Mouse (Mus musculus): ENCODE data around the gene Atp13a3.
"Not testable (repeated sequence)": the region's sequence is repeated elsewhere in the genome, so short reads cannot be mapped to it uniquely, and the experiment has no call there.

Atp13a3 gene

DNA sequence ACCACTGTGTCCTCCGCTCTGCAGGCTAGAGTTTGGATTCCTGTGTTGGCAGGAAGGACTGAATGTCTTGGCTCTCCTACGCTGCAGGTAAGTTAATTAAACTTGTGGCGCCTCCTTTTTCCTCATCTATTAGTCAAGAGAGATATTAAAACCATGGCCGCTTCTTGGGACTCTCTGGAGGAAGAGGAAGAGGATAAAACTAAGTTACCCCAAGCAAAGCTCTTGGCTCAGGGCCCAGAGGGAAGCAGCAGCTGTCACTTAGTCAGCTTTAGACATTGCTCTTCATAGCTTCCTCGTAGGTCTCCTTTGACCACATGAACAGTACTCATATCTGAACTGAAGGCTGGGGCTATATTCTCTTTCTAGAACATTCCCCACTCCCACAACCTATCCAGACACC, 10.5 kb upstream of the Atp13a3 start:
- no peak for DNase-seq (ENCODE audit: low spot score in 2 of 2)

DNA sequence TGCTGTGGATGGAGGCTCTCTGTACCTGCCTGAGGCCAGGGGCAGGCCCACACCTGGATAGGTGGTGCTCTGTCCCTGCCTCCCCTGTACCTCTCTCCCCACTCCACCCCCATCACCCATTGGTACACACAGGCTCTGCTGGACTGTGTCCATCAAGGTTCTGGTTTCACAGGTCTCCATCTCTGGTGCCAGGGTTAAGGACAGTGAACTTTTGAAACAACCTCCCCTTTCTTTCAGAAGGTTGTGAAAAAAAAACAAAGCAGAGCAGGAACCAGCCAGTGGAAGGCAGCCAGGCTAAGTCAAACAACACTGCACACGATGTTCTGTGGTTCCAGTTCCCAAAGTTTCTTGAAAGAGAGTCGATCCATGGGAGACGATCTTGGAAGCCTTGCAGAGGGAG, 6.9 kb upstream of the Atp13a3 start:
- no peak for DNase-seq (ENCODE audit: low spot score in 2 of 2)

DNA sequence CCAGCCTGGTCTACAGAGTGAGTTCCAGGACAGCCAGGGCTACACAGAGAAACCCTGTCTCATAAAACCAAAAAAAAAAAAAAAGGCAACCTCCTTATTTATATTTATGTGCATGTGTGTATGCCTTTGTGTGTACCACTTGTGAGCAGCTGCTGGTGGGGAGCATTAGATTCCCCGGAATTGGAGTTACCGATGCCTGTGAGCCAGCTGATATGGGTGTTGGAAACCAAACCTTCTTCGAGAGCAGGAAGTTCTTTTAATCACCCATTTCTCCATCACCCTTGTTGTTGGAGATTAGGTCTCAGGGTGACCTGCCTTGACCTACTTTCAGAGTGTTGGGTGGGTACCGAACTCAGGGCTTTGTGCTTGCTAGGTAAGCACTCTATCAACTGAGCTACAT, 5.1 kb upstream of the Atp13a3 start:
- DNase-seq (ENCODE audit: low spot score in 2 of 2), result no peak

DNA sequence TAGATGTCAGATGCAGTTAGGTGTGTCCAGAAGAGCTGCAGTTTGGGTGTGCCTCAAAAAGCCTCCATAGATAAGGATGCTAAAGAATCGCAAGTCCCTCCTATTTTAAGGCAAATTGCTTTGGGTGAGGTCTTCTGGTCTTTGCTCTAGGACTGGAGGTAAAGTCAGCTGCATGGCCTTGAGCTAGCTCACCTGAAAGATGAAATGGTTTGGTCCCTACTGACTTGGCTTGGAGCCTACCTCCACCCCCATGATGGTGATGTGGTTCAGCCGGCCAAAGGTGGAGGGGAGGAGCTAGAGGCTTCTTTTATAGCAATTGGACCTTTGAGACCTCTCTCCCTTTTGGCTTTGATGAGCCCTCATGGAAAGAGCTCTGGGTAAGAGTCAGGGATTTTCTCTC, 1.7 kb upstream of the Atp13a3 start:
- DNase-seq (ENCODE audit: low spot score in 2 of 2), result no peak

DNA sequence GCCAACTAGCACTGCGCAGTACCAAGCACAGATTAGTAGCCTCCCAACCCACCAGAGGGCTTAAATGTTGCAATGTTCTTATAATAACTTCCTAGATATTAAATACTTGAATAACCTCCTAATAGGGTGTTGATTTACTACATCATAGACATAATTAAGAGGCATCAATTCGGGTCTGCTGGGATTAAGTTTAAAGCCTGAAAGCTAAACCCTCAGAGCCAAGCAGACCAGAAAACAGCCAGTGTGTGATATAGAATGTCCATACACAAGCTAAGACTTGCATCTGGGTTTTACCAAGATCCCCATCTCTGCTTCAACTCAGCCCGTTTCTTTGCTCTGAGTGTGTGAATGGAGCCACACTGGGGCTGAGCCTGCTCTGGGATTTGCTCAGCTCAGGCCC, 2.2 kb downstream of the Atp13a3 start:
- DNase-seq (ENCODE audit: low spot score in 2 of 2), result no peak

DNA sequence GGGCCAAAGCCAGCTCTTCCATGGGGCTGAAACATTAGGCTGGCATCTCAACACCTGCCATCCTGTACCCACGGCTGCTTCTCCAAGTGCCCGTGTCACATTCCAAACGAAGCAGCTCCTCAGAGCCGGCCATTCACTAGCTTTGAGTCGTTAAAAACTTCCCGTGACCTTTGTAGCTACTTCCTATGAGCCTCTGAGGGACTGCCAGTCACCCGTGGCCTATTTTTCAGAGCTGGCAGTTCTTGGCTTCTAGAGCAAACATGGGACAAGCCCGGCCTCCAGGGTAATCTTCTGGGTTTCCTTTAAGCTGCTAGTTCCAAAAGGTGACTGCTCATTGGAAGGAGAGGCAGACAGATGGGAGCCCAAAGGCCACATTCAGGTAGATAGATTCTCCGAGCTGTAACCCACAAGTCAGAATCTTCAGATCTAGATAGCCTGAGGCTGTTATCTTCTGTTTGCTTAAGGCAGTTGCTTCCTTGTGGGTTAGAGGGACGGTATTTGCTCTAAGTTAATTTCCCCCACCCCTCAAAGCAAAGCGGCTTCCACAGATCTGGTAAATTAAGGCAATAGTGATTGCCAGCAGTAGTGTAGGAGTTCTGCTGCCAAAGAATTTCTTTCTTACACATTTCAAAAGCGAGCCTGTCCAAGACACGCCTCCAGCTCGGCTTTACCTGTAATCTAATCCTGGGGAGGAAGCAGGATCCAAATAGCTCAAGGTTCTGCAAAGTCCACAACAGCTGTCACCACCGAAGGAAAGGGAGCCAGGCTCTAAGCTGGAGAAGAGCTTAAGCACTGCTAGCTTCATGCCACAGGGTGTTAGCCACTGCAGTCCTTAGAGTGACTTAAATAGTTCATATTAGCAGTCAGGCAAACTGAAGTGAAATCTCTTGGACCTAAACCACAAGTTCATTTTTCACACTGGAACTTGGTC, 8.4 kb downstream of the Atp13a3 start:
- no peak for DNase-seq (ENCODE audit: low spot score in 2 of 2)

DNA sequence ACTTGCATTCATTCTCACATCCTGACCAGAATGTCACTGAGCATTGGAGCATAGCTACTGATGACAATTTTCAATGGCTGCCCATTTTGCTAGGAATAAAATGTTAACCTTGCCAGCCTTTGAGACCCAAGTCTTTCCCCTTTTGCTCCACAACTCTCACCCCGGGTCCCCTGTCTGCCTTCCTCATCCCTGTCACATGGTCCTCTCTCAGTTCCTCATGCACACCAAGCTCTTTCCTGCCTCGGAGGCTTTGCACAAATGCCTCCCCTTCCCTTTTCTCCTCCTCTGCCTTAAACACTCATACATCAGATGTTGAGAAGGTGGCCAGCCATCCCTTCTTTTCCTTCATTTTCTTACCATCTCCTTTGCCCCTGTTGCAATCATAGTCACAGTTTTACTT, 10.6 kb downstream of the Atp13a3 start:
- DNase-seq (ENCODE audit: low spot score in 2 of 2), result no peak

DNA sequence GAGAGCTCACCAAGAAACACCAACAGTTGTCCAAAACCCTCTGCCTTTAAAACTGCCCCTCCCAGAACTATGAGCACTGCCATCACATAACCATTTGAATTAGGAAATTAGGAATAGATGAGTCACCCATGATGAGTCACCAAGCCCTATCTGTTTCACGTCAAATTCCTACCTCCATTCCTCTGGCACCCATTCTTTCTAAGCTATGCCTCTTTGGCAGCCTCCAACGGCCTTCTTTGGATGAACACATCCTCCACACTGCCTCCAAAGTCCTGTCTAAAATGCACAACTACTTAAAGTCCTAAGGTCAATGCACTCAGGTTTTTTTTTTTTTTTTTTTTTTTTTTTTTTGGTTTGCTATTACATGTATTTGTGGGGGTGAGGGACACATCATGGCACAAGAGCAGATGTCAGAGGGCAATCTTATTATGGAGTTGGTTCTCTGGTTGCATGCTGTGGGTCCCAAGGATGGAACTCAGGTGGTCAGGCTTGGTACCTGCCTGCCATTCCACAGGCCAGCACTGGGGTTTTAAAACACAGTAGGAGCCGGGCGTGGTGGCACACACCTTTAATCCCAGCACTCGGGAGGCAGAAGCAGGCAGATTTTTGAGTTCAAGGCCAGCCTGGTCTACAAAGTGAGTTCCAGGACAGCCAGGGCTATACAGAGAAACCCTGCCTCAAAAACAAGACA, 15.0 kb downstream of the Atp13a3 start:
- DNase-seq (ENCODE audit: low spot score in 2 of 2), result no peak

DNA sequence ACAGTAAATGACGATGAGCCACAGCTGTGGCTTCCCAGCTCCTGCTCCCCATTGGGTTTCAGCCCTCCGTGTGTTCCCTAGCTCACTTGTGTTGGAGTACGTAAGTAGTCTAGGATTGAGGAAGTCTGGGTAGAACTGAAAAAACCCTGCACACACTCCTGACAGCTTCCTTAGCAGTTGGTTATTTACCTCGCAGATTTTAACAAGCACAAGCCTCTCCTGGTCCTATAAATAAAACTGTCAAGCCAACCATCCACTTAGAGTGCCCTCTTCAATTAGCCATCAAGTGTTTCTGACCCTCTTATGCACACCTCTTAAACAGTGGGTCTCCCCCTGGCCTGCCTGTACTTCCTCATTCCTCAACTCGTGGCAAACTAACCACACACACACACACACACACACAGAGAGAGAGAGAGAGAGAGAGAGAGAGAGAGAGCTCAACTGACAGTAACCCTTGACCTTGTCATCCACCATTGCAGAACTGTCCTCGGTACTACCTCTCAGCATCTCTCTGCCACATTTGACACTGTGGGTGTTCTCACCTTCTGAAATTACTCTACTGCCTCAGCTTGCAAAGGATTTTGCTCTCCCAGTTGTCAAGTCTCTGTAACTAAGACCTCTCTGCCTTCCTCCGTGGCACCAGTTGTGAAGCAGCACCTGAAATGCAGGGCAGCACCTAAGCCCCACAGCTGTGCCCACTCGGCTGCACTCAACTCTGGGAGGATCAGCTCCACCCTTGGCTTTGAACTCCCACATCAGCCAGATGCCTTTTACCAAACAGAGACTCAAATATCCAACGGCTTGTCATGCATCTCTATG, 15.7 kb downstream of the Atp13a3 start:
- peak in 1 of 2 experiments; percentile 31 for DNase-seq (ENCODE audit: low spot score in 2 of 2)

DNA sequence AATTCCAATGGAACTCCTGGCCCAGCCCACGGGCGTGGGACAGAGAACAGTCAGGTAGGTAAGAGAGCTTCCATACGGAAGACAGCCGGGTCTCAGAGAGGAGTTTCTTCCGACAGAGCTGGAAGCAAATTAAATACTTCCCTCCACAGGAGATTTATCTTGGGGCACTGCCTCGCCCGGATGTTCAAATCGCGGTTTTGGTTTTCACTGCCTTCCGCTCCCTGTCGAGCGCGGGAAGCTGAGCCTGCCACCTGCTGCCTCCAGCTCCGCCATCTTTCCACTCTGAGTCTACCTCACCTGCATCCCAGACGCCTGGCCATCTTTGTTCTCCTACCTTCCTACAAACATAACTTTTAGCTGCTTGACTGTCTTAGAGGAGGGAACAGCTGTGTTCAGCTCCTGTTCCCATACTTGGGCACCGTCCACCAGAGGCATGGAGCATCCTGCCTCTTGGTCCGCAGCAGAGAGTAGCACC, 16.5 kb downstream of the Atp13a3 start:
- peak; percentile 69 to 81 for DNase-seq (ENCODE audit: low spot score in 2 of 2)

DNA sequence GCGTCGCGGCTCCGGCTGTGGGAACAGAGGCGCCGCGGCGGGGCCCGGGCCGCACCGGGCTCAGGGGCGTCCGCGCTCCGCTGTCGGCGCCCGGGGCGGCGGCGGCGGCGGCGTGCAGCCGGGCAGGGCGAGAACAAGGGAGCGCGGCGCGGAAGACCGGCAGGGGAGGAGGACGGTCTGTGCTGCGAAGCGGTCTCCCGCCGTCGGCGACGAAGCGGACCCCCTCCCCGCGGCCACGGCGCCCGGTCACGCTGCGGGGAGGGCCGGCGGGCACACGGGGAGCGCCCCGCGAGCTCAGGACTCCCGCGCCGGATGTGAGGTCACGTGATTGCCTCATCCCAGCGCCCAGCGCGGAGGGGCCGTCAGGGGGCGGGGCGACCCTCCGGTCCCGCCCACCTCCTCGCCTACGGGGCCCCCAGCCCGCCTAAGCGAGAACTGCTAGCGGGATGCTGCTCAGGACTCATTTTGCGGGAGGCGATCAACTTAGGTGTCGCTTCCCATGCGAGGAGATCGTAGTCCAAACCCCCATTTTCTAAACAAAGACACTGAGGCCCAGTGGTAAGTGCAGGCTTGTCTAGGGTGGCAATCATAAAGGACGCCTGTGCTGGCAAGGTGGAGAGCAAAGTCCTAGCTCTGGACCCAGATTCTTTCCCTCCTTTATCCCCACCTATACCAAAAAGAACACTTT, 17.1 kb downstream of the Atp13a3 start:
- peak; percentile 91 to 95 for DNase-seq (ENCODE audit: low spot score in 2 of 2)

DNA sequence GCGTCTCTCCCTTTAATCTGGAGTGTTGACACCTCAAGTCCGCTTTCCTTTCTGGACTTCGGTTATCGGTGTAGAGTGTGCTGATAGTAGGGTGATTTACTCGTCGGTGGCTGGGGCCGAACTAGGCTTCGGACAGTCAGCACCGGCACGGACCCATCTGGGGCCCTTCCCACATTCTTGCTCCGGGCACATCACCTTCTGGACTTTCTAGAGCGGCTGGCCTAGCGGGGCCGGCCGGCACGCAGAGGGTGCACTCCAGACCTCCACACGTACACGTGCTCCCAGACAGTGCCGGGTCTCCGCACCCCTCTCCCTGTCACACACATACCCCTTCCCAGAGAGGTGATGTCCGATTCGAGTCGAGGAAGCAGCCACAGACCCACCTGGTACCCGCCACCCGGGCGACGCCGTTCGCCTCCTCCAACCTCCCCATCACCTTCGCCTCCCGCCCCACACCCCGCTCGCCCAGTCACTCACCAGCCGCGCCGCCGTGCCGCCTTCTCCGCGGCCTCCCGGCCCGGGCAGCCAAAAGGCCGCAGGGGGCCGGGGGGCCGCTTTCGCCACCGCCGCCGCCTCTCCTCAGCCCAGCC, 17.8 kb downstream of the Atp13a3 start:
- peak; percentile 56 to 85 for DNase-seq (ENCODE audit: low spot score in 2 of 2)

DNA sequence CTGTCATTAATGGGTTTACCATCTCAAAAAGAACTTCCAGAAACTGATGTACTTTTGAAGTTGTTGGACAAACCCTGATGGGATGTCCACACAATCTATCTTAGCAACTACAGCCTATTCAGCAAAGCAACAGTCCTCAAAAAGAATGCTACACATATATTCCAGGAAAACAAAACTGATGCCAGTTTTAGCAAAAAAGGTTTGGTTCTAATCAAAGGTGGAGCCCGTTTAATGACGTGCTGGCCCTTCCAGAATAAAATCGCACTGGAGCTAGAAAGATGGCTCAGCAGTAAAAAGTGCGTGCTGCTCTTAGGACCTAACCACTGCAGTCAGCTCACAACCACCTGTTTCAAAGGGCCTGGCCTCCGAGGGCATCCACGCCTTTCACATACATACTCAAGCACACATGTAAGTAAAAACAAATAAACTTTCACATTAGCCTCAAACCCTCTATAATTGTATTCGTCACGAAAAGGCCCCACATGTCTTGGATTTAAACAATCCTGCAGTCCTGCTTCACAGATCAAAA, 18.8 kb downstream of the Atp13a3 start:
- DNase-seq (ENCODE audit: low spot score in 2 of 2), result no peak

DNA sequence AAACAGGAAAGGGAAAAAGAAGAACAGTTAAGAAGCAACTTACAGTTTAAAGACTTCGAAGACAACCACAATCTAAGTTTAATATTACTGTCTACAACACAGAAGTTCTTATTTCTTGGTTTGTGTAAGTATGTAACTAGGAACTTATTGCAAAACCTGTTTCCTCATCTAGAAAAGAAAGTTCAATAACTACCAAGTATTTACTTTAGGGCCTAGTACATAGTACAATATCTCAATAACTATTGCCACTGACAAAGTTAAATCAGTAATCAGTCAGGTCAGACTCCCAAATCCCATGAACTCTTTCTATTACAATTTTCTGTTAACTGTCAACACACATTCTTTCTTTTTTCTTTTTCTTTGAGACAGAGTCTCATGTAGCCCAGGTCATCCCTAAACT, 20.2 kb downstream of the Atp13a3 start:
- no peak for DNase-seq (ENCODE audit: low spot score in 2 of 2)

DNA sequence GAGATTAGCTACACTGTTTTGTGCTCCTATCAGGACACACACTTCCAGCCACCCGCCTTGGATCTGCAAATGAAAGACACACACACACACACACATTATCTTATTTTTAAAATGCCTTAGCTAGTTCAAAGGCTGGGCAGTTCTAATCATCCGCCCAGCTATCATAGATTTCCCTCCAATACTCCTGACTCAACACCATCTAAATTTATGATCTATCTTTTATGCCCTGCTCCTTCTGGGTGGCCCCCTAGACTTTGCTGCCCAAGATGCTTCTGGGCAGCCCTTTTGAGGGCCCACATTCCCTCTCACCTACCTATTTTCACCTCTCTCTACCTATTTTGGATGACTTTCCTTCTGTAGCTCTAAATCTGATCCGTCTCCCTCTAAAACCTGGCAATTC, 29.5 kb downstream of the Atp13a3 start:
- DNase-seq (ENCODE audit: low spot score in 2 of 2), result no peak

DNA sequence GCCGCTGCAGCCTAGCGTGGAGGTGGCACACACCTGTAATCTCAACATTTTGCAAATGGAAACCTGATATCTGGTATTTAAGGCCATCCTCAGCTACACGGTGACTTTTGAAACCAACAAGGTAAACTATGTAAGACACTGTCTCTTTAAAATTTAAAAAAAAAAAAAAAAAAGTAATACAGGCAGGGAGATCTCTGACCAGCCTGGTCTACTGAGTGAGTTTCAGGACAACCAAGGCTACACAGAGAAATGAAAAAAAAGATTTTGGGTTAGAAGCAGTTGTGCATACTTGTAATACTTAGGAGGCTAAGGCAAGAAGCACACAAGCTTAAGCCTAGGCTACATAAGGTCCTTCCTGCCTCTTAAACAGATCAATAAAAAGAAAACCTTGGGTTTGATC, 30.8 kb downstream of the Atp13a3 start:
- no peak for DNase-seq (ENCODE audit: low spot score in 2 of 2)

DNA sequence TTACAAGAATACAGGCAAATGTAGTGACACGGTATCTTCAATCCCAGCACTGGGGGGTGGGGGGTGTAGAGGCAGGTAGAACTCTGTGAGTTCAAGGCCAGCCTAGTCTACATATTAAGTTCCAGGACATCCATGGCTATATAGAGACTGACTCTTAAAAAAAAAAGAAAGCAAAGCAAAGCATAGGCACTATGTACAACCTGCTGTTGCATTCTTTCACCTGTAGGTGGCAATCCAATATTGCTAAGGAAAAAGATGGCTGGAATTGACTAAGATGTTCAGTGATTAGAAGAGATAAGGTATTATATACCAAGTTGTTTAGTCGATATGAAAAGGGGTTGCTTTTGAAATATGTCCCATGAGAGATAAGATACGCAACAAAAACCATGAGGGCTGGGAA, 31.5 kb downstream of the Atp13a3 start:
- DNase-seq (ENCODE audit: low spot score in 2 of 2), result no peak

DNA sequence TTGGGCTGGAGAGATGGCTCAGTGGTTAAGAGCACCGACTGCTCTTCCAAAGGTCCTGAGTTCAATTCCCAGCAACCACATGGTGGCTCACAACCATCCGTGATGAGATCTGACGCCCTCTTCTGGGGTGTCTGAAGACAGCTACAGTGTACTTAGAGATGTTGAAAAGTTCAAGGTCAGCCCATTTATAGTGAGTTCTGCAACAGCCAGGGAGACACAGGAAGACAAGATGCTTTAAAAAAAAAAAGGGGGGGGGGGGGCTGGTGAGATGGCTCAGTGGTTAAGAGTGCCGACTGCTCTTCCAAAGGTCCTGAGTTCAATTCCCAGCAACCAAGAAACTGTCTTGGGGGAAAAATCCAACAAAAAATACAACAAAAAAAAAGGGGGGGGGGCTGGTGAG, 32.5 kb downstream of the Atp13a3 start:
- DNase-seq (ENCODE audit: low spot score in 2 of 2), result not testable (repeated sequence)

DNA sequence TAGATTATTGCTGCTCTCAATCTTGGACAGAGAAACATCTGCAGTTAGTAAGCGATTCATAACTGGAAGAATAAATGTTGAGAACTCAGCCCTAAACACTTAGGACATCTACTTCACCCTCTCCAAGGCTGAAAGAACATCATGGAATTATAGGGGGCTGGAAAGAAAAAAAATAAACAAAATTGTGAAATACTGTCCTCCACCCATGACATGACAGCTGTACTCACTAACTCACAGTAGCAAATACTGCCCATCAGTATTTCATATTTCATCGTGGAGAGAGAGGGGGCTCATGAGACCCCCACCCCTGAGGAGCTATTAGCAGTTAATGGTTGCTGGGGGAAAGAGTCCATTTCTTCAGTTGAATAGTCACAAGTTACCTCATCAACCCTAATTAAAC, 38.4 kb downstream of the Atp13a3 start:
- DNase-seq (ENCODE audit: low spot score in 2 of 2), result no peak

DNA sequence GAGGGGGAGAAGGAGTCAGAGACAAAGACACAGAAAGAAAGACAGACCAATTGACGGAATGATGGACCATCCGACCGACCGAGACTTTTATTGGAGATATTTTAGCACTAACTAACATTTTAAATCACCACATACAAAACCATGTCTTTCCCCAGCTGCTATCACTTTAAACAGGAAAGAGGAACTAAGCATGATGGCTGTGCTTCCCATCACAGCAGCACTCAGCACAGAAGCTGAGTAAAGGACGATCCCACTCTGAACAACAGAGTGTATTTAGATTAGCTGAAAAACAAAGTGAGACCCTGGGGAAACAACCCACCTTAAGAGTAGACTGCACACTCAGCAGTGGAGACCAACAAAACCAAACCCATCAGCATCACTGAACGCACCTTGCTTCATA, 41.2 kb downstream of the Atp13a3 start:
- DNase-seq (ENCODE audit: low spot score in 2 of 2), result no peak

DNA sequence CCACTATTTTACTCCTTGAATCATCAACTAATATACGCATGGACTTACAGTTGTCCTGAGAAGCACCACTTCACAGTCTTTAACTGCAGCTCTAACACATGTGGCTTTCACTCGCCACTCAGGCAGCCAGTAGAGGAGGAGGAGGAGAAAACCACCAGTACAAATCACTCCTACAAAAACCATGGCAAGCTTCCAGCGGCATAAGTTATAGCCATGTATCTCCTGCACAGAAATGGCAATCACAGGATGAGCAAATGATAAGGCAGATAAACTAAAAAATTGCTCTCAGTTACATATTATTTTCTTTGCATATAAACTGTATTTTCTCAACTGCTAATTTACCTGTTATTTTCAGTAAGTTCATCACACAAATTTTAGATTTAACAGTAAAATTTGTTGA, 43.2 kb downstream of the Atp13a3 start:
- no peak for DNase-seq (ENCODE audit: low spot score in 2 of 2)

Data from spleen, postnatal 4 days (tissue).